Mouse (Mus musculus) MN1 (cell line): Measurements from ENCODE around the gene Htra2.

Experiments
- DNase-seq: peaks from one replicate; pipeline ENCODE4 v3.0.0-alpha.2; 2016; ENCODE audit warnings: low spot score

Gene Htra2

GRCm38 (mm10) chr6:83070247-83070310 is 15.0 kb upstream of the Htra2 start, which contains the start of gene Tlx2:
Tlx2 (minus strand) TSS chr6:83070293.
- no peak for DNase-seq

GRCm38 (mm10) chr6:83069488-83070246 is 14.6 kb upstream of the Htra2 start:
- no peak for DNase-seq

- DNase-seq: no peak
Measured at GRCm38 (mm10) chr6:83068706-83069487, 13.8 kb upstream of the Htra2 start.

- DNase-seq: no peak
Measured at GRCm38 (mm10) chr6:83068221-83068620, 13.1 kb upstream of the Htra2 start.

- no peak for DNase-seq
Measured at GRCm38 (mm10) chr6:83066441-83066840, 11.4 kb upstream of the Htra2 start.

- no peak for DNase-seq
Measured at GRCm38 (mm10) chr6:83065995-83066394, 10.9 kb upstream of the Htra2 start.

- DNase-seq: no peak
Measured at GRCm38 (mm10) chr6:83058725-83059124, 3.7 kb upstream of the Htra2 start.

- DNase-seq: peak; percentile 72
Measured at GRCm38 (mm10) chr6:83057790-83058189, 2.7 kb upstream of the Htra2 start, which contains the start of gene Dqx1. Dqx1 (plus strand) TSS chr6:83057844.

- peak; percentile 98 for DNase-seq
Measured at GRCm38 (mm10) chr6:83054074-83054851, 810 bp downstream of the Htra2 start, which contains the start of gene Aup1. Aup1 (plus strand) TSS chr6:83054521.

- DNase-seq: peak; percentile 67
Measured at GRCm38 (mm10) chr6:83053136-83053960, 1.7 kb downstream of the Htra2 start.

- DNase-seq: no peak
Measured at GRCm38 (mm10) chr6:83049367-83049766, 5.7 kb downstream of the Htra2 start.

GRCm38 (mm10) chr6:83044742-83045141 is 10.3 kb downstream of the Htra2 start:
- peak; percentile 79 for DNase-seq

GRCm38 (mm10) chr6:83043993-83044392 is 11.1 kb downstream of the Htra2 start:
- no peak for DNase-seq

- DNase-seq: no peak
Measured at GRCm38 (mm10) chr6:83043561-83043960, 11.5 kb downstream of the Htra2 start.

GRCm38 (mm10) chr6:83040601-83041000 is 14.5 kb downstream of the Htra2 start:
- DNase-seq: no peak

- DNase-seq: no peak
Measured at GRCm38 (mm10) chr6:83038496-83039012, 16.5 kb downstream of the Htra2 start.

- DNase-seq: no peak
Measured at GRCm38 (mm10) chr6:83037188-83037587, 17.9 kb downstream of the Htra2 start.

- DNase-seq: no peak
Measured at GRCm38 (mm10) chr6:83034463-83035055, 20.5 kb downstream of the Htra2 start.

GRCm38 (mm10) chr6:83033249-83034185 is 21.6 kb downstream of the Htra2 start, which contains the start of the genes Dok1 and Loxl3:
Dok1 (minus strand) TSS chr6:83033471.
Loxl3 (plus strand) TSS chr6:83034173.
- DNase-seq: peak; percentile 73

- DNase-seq: peak; percentile 40
Measured at GRCm38 (mm10) chr6:83032769-83033191, 22.3 kb downstream of the Htra2 start.
